Mouse (Mus musculus) left cerebral cortex, adult 9 months (tissue): Measurements from ENCODE around the gene Sptlc2.
"Not testable (repeated sequence)": the region's sequence is repeated elsewhere in the genome, so short reads cannot be mapped to it uniquely, and the experiment has no call there.

Source experiments
- DNase-seq, 2 experiments: peaks; one replicate each; pipeline ENCODE4 v3.0.0; 2022; ENCODE audit warnings: low spot score in 2 of 2

The Sptlc2 gene

DNA sequence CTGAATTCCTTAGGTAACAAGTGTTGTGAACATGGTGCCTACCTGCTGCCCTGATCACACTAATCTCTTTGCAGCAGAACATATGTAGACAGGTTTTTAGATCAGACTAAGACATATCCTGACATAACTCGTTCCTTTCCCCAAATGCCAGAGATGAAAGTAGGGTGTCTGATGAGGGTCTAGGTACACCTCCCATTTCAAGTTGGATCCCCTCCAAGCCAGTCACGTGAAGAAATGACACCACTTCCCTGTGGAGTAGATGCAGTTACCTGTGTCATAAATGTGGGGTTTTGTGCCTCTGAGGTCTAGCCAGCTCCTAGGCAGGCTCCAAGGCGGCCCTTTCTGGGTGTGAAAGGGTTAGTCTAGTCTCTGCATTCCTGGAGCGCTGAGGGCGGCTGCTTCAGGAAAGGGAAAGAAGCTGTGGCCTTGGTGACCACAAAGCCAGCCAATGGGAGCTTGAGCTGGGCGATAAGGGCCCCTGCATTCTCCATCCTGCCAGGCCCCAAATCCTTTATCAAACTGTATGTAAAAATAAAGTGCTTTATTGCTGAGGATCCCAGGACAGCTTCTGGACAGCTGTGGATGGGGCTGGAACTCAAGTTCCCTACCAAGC lies 109.9 kb downstream of the Sptlc2 start:
- DNase-seq = no peak

DNA sequence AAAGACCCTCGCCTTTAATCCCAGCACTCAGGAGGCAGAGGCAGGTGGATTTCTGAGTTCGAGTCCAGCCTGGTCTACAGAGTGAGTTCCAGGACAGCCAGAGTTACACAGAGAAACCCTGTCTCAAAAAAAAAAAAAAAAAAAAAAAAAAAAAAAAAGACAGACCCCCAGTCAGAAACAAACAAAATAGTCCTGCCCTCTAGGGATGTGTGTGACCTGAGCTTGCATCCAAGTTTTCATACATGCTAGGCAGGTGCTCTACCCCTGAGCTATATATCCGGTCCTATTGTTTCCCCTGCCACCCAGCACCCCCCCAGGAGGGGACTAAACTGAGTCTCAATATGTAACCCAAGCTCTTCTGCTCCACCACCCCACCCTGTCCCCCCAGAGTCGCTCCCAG lies 110.9 kb downstream of the Sptlc2 start:
- not testable (repeated sequence) for DNase-seq

DNA sequence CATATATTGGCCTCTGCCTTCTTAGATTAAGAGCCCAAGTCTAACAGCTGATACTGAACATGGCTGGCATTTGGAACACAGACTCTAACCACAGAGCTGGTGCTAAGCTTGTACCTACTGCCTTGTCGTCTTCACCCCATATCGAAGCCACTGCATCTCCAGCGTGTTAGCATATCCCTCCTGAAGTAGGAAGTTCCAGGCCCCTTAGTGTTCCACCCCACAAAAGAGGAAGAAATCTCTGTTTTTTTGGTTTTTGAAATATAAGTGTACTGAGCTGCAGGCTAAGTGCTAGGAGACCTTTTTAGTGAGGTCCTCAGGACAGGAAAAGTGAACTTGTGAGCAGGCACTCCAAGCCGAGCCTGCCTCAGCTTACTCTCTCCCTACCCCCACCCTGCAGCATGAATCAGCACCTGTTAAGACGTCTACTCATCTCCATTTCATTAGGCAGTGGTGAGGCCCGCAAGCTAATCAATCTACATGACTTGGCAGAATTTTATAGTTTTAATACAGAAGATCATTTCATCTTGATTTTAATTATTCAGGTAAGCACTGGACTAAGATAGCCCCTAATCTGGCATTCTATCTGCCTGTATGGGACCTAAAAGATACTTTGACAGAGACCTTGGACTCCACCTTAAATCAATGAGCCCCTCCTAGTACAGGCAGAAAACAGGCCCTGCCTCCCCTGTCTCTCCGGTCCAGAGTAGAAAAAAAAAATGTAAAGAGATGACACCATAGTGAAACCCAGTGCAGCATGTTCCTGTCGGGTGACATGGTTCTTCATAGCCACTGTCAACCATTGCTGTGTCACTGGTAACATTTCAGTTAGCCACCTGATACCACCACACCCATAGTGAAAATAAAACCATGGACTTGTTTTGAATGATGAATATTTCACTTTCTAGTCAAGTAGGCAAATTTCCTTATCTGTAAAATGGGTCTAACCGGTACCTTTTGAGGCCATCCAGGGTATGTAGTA lies 113.0 kb downstream of the Sptlc2 start:
- no peak for DNase-seq

DNA sequence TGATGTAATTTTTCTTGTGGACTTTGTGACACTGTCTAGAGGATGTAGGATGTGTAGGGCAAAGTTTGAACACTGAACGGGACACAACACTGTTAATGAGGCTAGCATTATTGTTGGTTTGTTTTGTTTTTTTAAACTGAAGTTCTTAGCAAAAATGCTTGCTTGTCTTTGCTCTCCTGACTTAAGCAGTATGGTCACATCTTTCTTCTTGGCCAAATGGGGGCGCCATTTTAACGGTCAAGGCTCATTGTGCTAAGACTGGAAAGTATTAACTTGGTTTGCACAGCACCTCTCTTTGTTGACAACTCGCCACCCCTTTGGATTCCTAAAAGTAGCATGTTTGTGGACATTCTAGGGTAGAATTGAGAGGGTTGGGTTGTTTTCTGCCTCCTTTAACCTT lies 120.5 kb downstream of the Sptlc2 start:
- DNase-seq = no peak

DNA sequence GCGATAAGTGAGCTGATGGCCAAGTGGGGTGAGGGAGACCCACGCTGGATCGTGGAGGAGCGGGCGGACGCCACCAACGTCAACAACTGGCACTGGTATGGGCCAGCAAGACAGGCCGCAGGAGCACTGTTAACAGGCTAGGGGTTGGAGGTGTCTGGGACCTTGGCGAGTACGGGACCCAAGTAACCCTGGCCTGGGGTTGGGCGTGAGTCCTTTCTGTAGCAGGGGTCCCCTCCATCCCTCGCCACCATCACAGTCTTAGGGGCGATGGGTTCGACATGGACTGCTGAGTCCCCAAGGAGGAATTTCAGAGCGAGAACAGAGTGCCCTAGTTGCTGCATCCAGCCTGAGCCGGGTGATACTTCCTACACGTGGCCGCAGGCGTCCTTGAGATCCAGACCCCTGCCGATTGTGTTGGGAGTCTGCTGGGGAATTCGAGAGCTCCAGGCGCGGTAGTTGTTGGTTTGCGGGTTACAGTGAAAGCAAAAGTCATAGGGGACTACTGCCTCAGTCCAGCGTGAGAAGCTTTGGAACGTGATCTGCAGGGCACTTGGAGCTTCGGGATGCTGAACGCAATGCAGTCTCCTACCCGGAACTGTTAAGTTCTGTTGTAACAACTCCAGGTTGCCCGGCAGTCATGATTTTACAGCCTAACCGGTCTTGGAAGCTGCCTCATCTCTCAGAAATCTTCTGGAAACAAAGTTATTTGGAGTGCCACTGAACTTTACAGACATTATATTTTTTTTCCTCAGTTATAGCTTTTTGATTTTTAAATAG lies 121.1 kb downstream of the Sptlc2 start:
- no peak for DNase-seq

DNA sequence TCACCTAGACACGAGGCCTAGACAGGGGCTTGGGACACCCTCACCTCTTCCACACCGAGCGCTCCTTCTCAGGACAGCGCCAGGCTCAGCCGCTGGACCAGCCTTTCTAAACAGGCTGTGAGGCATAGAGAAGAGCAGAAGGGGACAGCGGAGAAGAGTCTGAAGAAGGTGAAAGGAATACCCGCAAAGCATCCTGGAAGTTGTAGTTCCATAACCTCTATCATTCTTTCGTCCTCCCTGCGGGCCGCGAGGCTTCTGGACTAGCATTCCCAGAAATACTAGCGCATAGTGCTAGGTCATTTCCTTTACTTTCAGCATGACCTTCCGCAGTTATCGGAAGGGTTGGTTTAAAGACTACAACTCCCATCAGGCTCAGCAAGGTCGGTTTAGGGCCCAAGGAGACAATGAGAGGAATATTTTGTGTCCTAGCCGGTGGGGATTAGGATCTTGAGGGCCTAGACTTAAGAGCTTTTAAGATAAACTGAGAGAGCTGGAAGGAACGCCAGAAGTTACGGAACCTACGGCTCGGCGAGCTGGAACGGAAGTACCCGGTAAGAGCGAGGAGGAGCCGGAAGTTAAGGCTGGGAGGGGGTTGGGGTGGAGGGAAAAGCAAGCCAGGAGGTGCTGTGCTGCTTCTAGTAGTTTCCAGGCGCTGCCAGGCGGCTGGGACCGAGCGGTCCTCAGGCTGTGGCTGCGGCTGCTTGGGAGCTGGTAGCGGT lies 121.9 kb downstream of the Sptlc2 start, which contains the start of the genes Vipas39 and Ahsa1:
Gene Vipas39 (minus strand): TSS at position 149 of the 719 bp plus-strand sequence.
Gene Ahsa1 (plus strand): TSS at position 372 of the 719 bp plus-strand sequence.
- DNase-seq = peak; percentile 93 to 95

DNA sequence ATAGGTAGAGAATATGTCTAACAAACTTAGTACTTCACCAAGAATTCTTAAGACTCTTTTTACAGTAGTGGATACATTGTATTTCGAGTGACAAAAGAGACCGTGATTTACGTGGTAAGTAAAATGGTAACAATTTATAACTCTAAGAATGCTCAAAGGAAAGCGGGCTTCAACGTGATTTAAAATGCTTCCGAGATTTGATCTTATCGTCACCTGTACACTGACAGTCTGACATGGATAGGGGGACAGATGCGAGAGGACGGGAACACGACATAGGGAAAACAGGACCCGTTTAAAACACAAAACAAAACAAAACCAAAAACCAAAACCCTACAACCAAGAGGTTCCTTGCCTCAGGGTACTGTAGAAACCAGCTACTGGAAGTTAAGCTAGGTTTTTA lies 122.7 kb downstream of the Sptlc2 start:
- DNase-seq = no peak

DNA sequence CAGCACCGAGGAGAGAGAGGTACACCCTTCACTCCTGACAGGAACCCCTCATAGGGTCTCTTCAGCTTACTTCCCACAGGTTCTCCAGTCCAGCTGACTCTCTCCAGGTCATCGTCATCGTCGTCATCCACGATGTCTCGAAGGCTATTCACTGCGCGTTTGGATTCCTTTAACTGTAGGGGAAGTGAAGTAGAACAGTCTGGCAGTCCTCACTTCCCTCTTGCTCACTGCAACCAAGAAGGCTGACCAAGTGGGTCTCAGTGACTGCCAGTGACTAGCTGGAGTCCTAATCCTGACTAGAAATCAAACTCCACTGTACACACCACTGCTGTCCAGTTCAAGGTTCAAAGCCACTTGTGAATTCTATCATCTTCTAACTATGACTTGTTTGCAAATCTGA lies 127.6 kb downstream of the Sptlc2 start:
- no peak for DNase-seq

DNA sequence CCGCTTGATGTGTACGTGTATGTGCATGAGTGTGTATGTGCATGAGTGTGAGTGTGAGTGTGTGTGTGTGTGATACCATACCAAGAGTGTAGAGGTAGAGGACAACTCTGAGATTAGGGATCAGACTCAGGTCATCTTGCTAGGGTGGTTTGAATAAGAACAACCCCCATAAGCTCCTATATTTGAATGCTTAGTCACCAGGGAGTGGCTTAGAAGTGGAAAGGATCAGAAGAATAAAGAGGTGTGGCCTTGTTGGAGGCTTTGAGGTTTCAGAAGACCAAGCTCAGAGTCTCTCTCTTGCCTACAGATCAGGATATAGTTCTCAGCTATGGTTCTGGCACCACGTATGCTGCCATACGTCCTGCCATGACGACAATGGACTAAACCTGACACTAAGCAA lies 131.5 kb downstream of the Sptlc2 start:
- no peak for DNase-seq
